Mouse (Mus musculus) erythroblast, embryonic 14.5 days (primary cell): Measurements from ENCODE around the gene Vat1l.

Experiments used
- GATA1 ChIP-seq: IDR thresholded peaks from 2 replicates; pipeline ENCODE4 v1.6.1; 2012; ENCODE audit warnings: low read length, inconsistent platforms, mixed read lengths
- TAL1 ChIP-seq: IDR thresholded peaks from 3 replicates; pipeline ENCODE4 v1.6.1; 2012; ENCODE audit warnings: low read length, inconsistent platforms, mixed read lengths

GRCm38 (mm10) chr8:114262331-114262730 is 56.9 kb downstream of the Vat1l start:
- TF ChIP-seq GATA1 (no peak), TAL1 (no peak)
